Mouse (Mus musculus): ENCODE measurements around the gene Tmem242.

GRCm38 (mm10) chr17:5365992-5366398 lies 74.1 kb downstream of the Tmem242 start:
- no peak for TF ChIP-seq FOSL1 (IDR thresholded peaks at IDR 0.05; ENCODE audit: insufficient read depth, low read length, poor library complexity, severe bottlenecking)
- TF ChIP-seq CTCF (IDR thresholded peaks at IDR 0.05; ENCODE audit: control insufficient read depth, insufficient read depth, insufficient read length) = no peak
- no peak for TF ChIP-seq MAX (IDR thresholded peaks at IDR 0.05)
- TF ChIP-seq USF1 (IDR thresholded peaks at IDR 0.05; ENCODE audit: low read depth) = no peak
- TF ChIP-seq CEBPB (IDR thresholded peaks at IDR 0.05; ENCODE audit: low read depth) = no peak
- TF ChIP-seq MYOD1 (IDR thresholded peaks at IDR 0.05; ENCODE audit: control insufficient read depth, insufficient read length, low read depth) = no peak
- TF ChIP-seq MYOG (IDR thresholded peaks at IDR 0.05; ENCODE audit: control insufficient read depth, extremely low read depth, insufficient read length) = no peak

Data from C2C12 (cell line).